Mouse (Mus musculus) neural tube, embryonic 12.5 days (tissue): ENCODE data around the gene Dnajb4. TPM values are rescaled to one million over a fixed set of nuclear protein-coding genes. Genes with fewer than 3 reads are reported as not detected.

Experiments used
- ATAC-seq: fragments of 200-750 bp; cut with Nextera tagmentation; 2 replicates; pipeline ENCODE4 v1.8.0; 2017; ENCODE audit warnings: low read depth, mild to moderate bottlenecking, moderate TSS enrichment, moderate library complexity; ENCODE audit not compliant: low FRiP score
- H3K27ac ChIP-seq: fragments of 300-500 bp; sonication (generic); 2 replicates; pipeline ENCODE4 v1.5.1; 2016
- H3K27me3 ChIP-seq: fragments of 300-500 bp; sonication (generic); replicated peaks from 2 replicates; pipeline ENCODE4 v1.6.1; 2016; ENCODE audit warnings: mild to moderate bottlenecking
- H3K36me3 ChIP-seq: fragments of 300-500 bp; sonication (generic); 2 replicates; pipeline ENCODE4 v1.6.1; 2016; ENCODE audit warnings: mild to moderate bottlenecking
- H3K4me1 ChIP-seq: fragments of 300-500 bp; sonication (generic); 2 replicates; pipeline ENCODE4 v1.6.1; 2016
- H3K4me2 ChIP-seq: fragments of 300-500 bp; sonication (generic); replicated peaks from 2 replicates; pipeline ENCODE4 v1.6.1; 2016; ENCODE audit warnings: mild to moderate bottlenecking
- H3K4me3 ChIP-seq: fragments of 300-500 bp; sonication (generic); 2 replicates; pipeline ENCODE4 v1.5.1; 2016
- H3K9ac ChIP-seq: fragments of 300-500 bp; sonication (generic); 2 replicates; pipeline ENCODE4 v1.6.1; 2016; ENCODE audit warnings: mild to moderate bottlenecking
- H3K9me3 ChIP-seq: fragments of 300-500 bp; sonication (generic); 2 replicates; pipeline ENCODE4 v1.6.1; 2016; ENCODE audit warnings: mild to moderate bottlenecking
- WGBS: fragments of 180-500 bp; shearing (Covaris S2); methylation state at CpG from one replicate; pipeline ENCODE4 v1.1.7; 2016; 5-methylcytosine and 5-hydroxymethylcytosine counted together
- polyA plus RNA-seq: library from polyadenylated mRNA; unstranded; fragments of >200 nt; fragmentation: Nextera tagmentation; extraction: Ambion mirVana; gene quantifications from 2 replicates; pipeline ENCODE4 v1.2.1, GENCODE M21; 2016

Dnajb4 gene
- polyA plus RNA-seq, 1 experiment from 2014 or later = 30.3 TPM

GRCm38 (mm10) chr3:152231333-152232100 lies 21.4 kb upstream of the Dnajb4 start:
- WGBS = 64% methylated on average over 6 of the region's 6 CpGs

GRCm38 (mm10) chr3:152229271-152229670 lies 19.2 kb upstream of the Dnajb4 start:
- Histone ChIP-seq H3K27me3 (no peaks in the 10 kb centered on the region), H3K27ac (no peak overlapping the region), H3K36me3 (peaks cover 82% of the 10 kb centered on the region), H3K9me3 (no peaks in the 10 kb centered on the region), H3K4me3 (no peak overlapping the region), H3K9ac (no peak overlapping the region), H3K4me2 (no peak overlapping the region), H3K4me1 (no peaks in the 10 kb centered on the region)
- no peak for ATAC-seq
- WGBS = 96% methylated on average over 5 of the region's 5 CpGs

More at GRCm38 (mm10) chr3:152231333-152232100, 21.4 kb upstream of the Dnajb4 start:
- Histone ChIP-seq H3K9ac (no peak overlapping the region), H3K36me3 (peaks cover 69% of the 10 kb centered on the region), H3K27ac (no peak overlapping the region), H3K4me3 (no peak overlapping the region), H3K9me3 (no peaks in the 10 kb centered on the region), H3K27me3 (no peaks in the 10 kb centered on the region), H3K4me2 (no peak overlapping the region), H3K4me1 (no peaks in the 10 kb centered on the region)
- ATAC-seq = no peak

- H3K27ac ChIP-seq = no peak overlapping the region
- no peaks in the 10 kb centered on the region for H3K27me3 ChIP-seq
- no peak for ATAC-seq
Measured at GRCm38 (mm10) chr3:152228843-152229242, 18.7 kb upstream of the Dnajb4 start.

GRCm38 (mm10) chr3:152225906-152226305 lies 15.8 kb upstream of the Dnajb4 start:
- peaks cover 89% of the 10 kb centered on the region for H3K36me3 ChIP-seq

More at GRCm38 (mm10) chr3:152228843-152229242, 18.7 kb upstream of the Dnajb4 start:
- Histone ChIP-seq H3K4me1 (no peaks in the 10 kb centered on the region), H3K4me2 (no peak overlapping the region), H3K4me3 (no peak overlapping the region), H3K9ac (no peak overlapping the region), H3K36me3 (peaks cover 85% of the 10 kb centered on the region), H3K9me3 (no peaks in the 10 kb centered on the region)
- 94% methylated on average over 7 of the region's 7 CpGs for whole genome bisulfite sequencing

GRCm38 (mm10) chr3:152224918-152225317 lies 14.8 kb upstream of the Dnajb4 start:
- no peak for ATAC-seq
- H3K4me2 ChIP-seq = no peak overlapping the region
- no peaks in the 10 kb centered on the region for H3K27me3 ChIP-seq
- H3K9ac ChIP-seq = no peak overlapping the region
- H3K4me3 ChIP-seq = no peak overlapping the region
- no peaks in the 10 kb centered on the region for H3K4me1 ChIP-seq
- H3K27ac ChIP-seq = no peak overlapping the region
- H3K9me3 ChIP-seq = no peaks in the 10 kb centered on the region
- peaks cover 91% of the 10 kb centered on the region for H3K36me3 ChIP-seq

More at GRCm38 (mm10) chr3:152225906-152226305, 15.8 kb upstream of the Dnajb4 start:
- H3K27me3 ChIP-seq = no peaks in the 10 kb centered on the region
- no peaks in the 10 kb centered on the region for H3K9me3 ChIP-seq
- H3K27ac ChIP-seq = no peak overlapping the region
- 94% methylated on average over 7 of the region's 7 CpGs for WGBS
- H3K4me2 ChIP-seq = no peak overlapping the region
- ATAC-seq = no peak
- no peak overlapping the region for H3K4me3 ChIP-seq
- no peaks in the 10 kb centered on the region for H3K4me1 ChIP-seq
- H3K9ac ChIP-seq = no peak overlapping the region

GRCm38 (mm10) chr3:152213416-152213815 lies 3.3 kb upstream of the Dnajb4 start:
- peak overlapping the region; percentile 97 for H3K4me2 ChIP-seq
- H3K36me3 ChIP-seq = peaks cover 27% of the 10 kb centered on the region
- H3K9me3 ChIP-seq = no peaks in the 10 kb centered on the region
- no peak overlapping the region for H3K27ac ChIP-seq
- 74% methylated on average over 3 of the region's 3 CpGs for WGBS
- H3K9ac ChIP-seq = 0 out of 2 replicates have a peak overlapping the region, but pooled peaks have one; percentile 17
- no peak overlapping the region for H3K4me3 ChIP-seq
- ATAC-seq = no peak
- no peaks in the 10 kb centered on the region for H3K27me3 ChIP-seq
- H3K4me1 ChIP-seq = peaks cover 24% of the 10 kb centered on the region

GRCm38 (mm10) chr3:152211731-152212279 lies 1.7 kb upstream of the Dnajb4 start:
- Histone ChIP-seq H3K9me3 (no peaks in the 10 kb centered on the region), H3K27ac (no peak overlapping the region), H3K36me3 (peaks cover 10% of the 10 kb centered on the region), H3K4me2 (peak overlapping the region; percentile 97), H3K4me3 (peak overlapping the region; percentile 93), H3K27me3 (no peaks in the 10 kb centered on the region), H3K9ac (peak overlapping the region; percentile 100), H3K4me1 (peaks cover 27% of the 10 kb centered on the region)
- ATAC-seq = no peak
- 51% methylated on average over 7 of the region's 7 CpGs for WGBS

- Histone ChIP-seq H3K9me3 (no peaks in the 10 kb centered on the region), H3K4me3 (peak overlapping the region; percentile 93), H3K9ac (peak overlapping the region; percentile 100), H3K4me1 (peaks cover 27% of the 10 kb centered on the region), H3K36me3 (peaks cover 1% of the 10 kb centered on the region; the same call in 1 of the 2 replicates), H3K27ac (peak overlapping the region; percentile 95), H3K4me2 (peak overlapping the region; percentile 97), H3K27me3 (no peaks in the 10 kb centered on the region)
- under 1% methylated on average over 64 of the region's 68 CpGs for WGBS
- peak; percentile 77 for ATAC-seq
Measured at GRCm38 (mm10) chr3:152210728-152211391, 758 bp upstream of the Dnajb4 start.

GRCm38 (mm10) chr3:152209177-152209966 lies 730 bp downstream of the Dnajb4 start:
- 8% methylated on average over 25 of the region's 25 CpGs for whole genome bisulfite sequencing
- peak; percentile 57 for ATAC-seq

GRCm38 (mm10) chr3:152208096-152208885 lies 1.8 kb downstream of the Dnajb4 start:
- no peaks in the 10 kb centered on the region for H3K9me3 ChIP-seq
- 0 out of 2 replicates have a peak overlapping the region, but pooled peaks have one; percentile 26 for H3K9ac ChIP-seq
- H3K4me2 ChIP-seq = peak overlapping the region; percentile 74
- WGBS = 92% methylated on average over 7 of the region's 7 CpGs
- no peaks in the 10 kb centered on the region for H3K27me3 ChIP-seq
- no peak overlapping the region for H3K4me3 ChIP-seq
- no peak for ATAC-seq
- H3K36me3 ChIP-seq = no peaks in the 10 kb centered on the region; the same call in 1 of the 2 replicates
- peaks cover 25% of the 10 kb centered on the region for H3K4me1 ChIP-seq
- no peak overlapping the region for H3K27ac ChIP-seq

More at GRCm38 (mm10) chr3:152209177-152209966, 730 bp downstream of the Dnajb4 start:
- peak overlapping the region; percentile 74 for H3K4me2 ChIP-seq
- peak overlapping the region; percentile 93 for H3K4me3 ChIP-seq
- H3K9ac ChIP-seq = peak overlapping the region; percentile 100
- H3K9me3 ChIP-seq = no peaks in the 10 kb centered on the region
- no peaks in the 10 kb centered on the region; the same call in 1 of the 2 replicates for H3K36me3 ChIP-seq
- no peaks in the 10 kb centered on the region for H3K27me3 ChIP-seq
- peak overlapping the region; percentile 98 for H3K27ac ChIP-seq
- peaks cover 27% of the 10 kb centered on the region for H3K4me1 ChIP-seq

- Histone ChIP-seq H3K27ac (no peak overlapping the region), H3K36me3 (no peaks in the 10 kb centered on the region; the same call in 1 of the 2 replicates), H3K4me1 (peaks cover 14% of the 10 kb centered on the region), H3K4me2 (no peak overlapping the region), H3K9me3 (no peaks in the 10 kb centered on the region), H3K4me3 (no peak overlapping the region), H3K9ac (no peak overlapping the region), H3K27me3 (no peaks in the 10 kb centered on the region)
- WGBS = 96% methylated on average over 4 of the region's 4 CpGs
- no peak for ATAC-seq
Measured at GRCm38 (mm10) chr3:152207156-152207555, 2.9 kb downstream of the Dnajb4 start.
